Mouse (Mus musculus) CD4-positive, CD25-positive, alpha-beta regulatory T cell, adult 2 months (primary cell): ENCODE measurements at regions not wholly inside any gene's neighbourhood (a gene's known extent, or its start where the extent isn't known, plus 50 kb on each side); places are given as distances from the start of the nearest gene placed in this dataset.

Source experiments
- DNase-seq: peaks from one replicate; pipeline ENCODE4 v3.0.0-alpha.2; 2012; ENCODE audit warnings: low read depth, low spot score

DNA sequence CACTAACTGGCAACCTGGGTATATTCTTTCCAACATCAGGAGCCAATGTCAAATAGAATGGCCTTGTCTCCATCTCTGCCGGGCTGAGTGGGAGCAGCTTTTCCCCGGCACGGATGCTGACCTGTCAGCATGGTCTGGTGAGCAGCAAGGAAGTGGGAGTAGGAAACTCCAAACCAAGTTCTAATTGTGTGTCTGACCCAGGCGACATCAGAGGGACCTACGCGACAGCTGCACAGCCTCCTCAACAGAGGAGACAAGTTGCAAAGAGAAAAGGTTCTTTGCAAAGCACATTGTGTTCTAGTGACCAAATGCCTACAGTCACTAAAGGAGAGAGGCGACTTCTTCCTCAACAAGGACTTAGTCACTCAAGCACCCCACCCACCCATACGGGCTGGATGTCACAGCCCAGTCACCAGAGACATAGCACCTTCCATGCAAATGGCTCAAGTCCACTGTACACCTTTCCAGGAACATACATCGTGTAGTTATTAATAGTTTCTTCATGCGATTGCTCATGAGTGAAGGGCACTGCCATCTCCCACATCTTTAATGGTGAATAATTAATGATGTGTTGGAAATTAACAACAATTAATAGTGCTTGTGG, 334.8 kb upstream of the Hnrnpa3 start:
- no peak for DNase-seq

DNA sequence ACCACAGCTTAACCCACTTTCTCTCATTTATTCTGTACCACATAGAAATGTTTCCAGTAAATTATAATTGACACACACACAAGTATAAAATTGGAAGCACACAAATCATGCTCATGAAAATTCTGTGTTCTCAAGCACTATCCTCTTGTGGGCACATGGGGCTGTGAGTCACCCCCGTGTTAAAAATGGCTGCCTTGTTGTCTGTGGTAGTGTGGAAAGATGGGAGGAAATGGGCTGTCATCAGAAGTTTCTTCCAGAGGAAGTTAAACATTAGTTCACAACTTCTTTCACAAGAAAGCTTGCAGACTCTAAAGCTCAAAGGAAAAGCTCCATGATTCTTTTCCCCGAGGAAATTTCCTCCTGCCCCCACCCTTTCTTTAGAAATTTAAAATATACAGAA, 329.5 kb upstream of the Hnrnpa3 start:
- DNase-seq, result no peak

DNA sequence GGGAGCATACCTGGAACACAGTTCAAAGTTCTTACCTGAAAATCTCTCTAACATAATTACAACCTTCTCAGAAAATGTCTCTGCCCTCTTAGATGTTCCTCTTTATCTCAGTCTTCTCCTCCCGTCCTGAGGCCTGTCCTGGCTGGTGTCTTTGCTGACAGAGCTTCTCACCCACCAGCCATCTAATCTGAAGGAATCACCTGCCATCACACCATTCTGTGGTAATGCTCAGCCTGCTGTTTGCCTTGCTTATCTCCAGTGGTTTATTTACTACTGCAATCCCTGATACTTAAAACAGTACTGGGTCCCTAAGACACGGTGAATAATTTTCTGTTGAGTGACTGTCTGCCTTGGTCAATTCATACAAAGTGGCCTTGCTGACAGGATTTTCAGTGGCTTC, 317.8 kb upstream of the Hnrnpa3 start:
- no peak for DNase-seq

- DNase-seq, result no peak
Observed at GRCm38 (mm10) chr2:75341726-75342280, 317.3 kb upstream of the Hnrnpa3 start.

DNA sequence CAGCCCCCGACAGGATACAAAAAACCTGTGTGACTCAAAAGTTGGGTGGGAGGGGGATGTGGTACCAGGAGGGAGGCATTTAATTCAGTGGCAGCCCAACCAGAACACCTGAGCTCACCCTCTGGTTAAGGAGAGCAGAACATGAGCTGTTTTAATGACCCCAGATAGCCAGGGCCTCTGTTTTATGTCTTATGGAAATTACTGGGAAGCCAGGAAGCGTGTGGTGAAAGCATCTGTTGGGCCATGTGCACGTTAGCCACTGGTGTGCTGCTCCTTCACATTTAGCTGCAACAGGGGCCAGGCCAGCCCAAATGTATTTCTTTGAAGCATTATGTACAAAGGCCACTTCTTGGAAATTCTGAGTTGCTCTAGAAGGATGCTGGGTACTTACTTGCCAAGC, 308.2 kb upstream of the Hnrnpa3 start:
- no peak for DNase-seq

DNA sequence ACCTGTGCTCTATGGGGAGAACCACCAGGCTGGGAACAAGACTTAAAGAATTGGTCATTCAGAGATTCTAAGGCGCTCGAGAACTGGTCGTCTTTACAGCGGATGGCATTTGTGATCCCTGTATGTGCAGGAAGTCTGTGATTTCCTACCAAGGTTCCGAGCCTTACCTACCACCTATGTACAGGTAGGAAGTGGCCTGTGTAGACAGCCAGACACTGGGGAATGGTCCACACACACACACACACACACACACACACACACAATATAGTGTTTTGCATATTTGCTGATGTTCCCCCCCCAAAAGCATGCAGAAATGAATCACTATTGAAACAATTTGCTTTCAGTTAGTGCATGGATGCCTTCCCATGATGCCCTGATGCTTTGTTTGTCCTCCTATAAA, 307.1 kb upstream of the Hnrnpa3 start:
- DNase-seq, result no peak

GRCm38 (mm10) chr2:75352564-75352963, 306.5 kb upstream of the Hnrnpa3 start:
- DNase-seq, result no peak

- DNase-seq, result no peak
Observed at GRCm38 (mm10) chr2:75356691-75357375, 302.2 kb upstream of the Hnrnpa3 start.

DNA sequence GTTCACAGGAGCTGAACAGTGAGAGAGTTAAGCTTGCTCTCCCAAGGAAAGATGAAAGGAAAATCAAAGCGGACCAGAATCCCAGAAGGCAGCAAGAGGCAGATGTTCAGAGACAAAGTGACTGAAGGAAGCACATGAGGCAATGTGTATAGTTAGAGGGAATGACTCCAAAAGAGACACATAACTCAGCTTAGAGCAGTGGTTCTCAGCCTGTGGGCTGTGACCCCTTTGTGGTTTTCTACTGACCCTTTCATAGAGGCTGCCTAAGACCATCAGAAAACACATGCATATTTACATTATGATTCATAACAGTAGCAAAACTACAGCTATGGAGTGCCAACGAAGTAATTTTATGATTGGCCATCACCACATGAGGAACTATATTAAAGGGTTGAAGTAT, 301.5 kb upstream of the Hnrnpa3 start:
- DNase-seq, result no peak

DNA sequence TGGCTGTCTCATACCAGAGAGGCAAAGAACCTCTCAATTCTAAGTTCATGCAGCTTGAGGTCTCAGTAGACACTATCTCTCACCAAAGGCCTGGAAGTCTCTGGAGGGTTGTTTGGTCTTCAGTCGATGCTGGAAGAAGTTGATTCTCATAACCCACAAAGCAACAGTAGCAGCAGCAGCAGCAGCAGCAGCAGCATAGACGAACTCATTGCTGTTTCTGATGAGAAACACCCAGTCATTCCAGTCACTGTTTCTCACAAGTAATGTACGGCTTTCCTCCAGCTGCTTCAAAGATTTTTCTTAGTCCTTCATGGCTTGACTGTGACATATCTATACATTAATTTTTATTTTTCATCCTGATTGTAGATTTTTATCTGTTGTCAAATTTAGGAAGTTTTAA, 298.1 kb upstream of the Hnrnpa3 start:
- DNase-seq, result no peak

- DNase-seq, result no peak
Observed at GRCm38 (mm10) chr2:75376666-75377065, 282.4 kb upstream of the Hnrnpa3 start.

- DNase-seq, result no peak
Observed at GRCm38 (mm10) chr2:75385551-75386263, 273.4 kb upstream of the Hnrnpa3 start.

DNA sequence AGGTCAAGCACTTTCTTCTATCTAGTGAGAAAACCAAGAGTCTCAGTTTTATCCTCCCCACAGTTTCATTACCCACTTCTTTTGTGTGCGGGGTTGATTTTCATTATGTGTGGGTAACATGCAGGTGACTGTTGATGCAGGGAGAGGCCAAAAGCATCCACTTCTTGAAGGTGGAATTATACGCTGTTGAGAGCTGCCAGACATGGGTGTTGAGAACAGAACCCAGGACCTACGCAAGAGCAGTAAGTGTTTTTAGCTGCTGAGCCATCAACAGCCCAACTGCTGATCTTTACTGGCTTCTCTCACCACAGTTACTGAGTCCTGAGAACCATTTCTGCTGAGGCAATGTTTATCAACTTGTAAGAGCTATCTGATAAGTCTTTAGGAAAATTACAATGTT, 272.4 kb upstream of the Hnrnpa3 start:
- DNase-seq, result no peak

- no peak for DNase-seq
Observed at GRCm38 (mm10) chr2:75392041-75392440, 267.0 kb upstream of the Hnrnpa3 start.

- DNase-seq, result no peak
Observed at GRCm38 (mm10) chr2:75394928-75395673, 264.0 kb upstream of the Hnrnpa3 start.

DNA sequence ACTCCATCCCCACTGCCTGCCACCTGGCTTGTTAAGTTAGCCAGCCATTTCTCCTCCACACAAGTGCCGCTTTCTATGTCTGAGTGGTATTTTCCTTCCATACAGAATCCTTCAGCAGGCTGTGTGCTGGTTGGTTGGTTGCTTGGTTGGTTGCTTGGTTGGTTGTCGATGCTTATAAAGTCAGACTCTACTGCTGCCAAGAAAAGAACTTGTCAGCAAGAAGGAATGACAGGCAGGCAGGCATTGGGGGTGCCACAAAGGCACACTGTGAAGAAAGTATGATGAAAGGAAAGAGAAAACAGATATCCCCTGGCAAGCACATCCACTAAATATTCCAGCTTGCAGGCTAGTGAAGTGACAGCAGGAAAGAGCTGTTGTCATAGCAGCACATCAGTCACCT, 263.0 kb upstream of the Hnrnpa3 start:
- DNase-seq, result no peak

GRCm38 (mm10) chr2:75400291-75400870, 258.7 kb upstream of the Hnrnpa3 start:
- no peak for DNase-seq

GRCm38 (mm10) chr2:75403791-75404190, 255.3 kb upstream of the Hnrnpa3 start:
- no peak for DNase-seq

DNA sequence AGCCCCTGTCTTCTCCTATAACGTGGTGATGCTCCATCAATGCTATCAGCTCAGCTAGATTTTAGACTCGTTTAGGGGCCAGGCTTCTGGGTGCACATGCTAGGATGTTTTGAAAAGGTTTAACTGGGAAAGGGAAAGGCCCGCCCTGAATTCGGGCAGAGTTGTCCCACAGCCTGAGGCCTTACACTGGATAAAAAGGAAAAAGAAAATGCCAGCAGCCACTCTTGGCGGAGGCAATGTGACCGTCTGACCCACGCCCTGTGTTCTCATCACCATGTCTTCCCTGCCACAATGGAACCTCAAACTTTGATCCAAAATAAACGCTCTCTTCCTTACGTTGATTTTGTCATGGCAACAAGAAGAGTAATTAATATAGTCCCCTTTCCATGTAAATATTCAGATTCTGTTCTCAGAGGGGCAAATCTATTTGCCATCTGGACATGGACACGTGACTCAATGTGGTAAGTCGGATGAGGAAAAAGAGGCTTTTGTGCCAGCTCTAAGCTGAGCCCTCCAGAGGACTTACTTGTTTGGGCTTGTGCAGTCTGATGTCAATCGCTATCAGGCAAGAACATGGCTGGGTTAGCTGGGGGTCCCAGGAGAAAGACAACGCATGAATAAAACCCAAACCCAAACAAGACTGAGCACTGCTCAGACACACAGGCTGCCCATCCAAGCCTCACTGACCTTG, 253.4 kb upstream of the Hnrnpa3 start:
- no peak for DNase-seq

DNA sequence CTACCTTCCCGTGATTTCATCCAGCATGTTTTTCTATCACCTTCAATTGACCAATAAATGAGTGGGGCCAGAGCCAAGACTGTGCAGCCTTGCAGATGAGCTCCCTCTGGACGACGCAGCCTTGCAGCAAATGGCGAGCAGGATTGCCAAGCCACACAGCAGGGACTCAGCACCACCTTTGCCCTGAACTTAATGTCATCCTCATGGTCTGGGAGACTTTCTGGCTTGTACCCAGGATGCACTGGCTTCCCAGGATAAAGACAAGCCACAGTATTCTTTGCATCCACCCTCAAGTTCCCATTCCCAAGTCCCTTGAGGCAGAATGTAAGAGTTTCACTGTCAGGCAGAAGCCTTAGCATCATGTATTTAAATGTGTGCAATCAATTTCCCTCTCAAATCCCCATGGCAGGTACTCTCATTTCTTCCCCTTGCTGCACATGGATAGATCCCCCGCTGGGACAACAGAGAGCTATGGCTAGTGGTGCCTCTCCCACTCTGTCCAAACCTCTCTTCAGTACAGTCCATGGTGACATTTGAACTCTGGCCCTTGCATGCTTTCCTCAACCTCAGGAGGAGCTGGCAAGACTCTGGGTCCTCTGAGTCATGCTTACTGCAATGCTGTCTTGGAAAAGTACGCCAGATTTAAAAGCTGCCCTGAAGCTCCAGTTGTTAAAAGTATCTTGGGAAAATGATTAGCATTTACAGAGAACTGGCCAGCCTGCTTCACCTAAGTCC, 252.2 kb upstream of the Hnrnpa3 start:
- no peak for DNase-seq
